Mouse (Mus musculus) cerebellum, adult (tissue): ENCODE measurements around the gene Srrm3.

Experiments
- ATAC-seq: cut with Nextera tagmentation; 2 replicates; pipeline ENCODE4 v1.9.2; 2017; ENCODE audit warnings: mild to moderate bottlenecking, moderate library complexity, mixed read lengths; ENCODE audit not compliant: insufficient number of reproducible peaks, low FRiP score, low TSS enrichment

Gene Srrm3

GRCm38 (mm10) chr5:135900701-135901100 lies 94.0 kb downstream of the Srrm3 start:
- ATAC-seq = no peak

DNA sequence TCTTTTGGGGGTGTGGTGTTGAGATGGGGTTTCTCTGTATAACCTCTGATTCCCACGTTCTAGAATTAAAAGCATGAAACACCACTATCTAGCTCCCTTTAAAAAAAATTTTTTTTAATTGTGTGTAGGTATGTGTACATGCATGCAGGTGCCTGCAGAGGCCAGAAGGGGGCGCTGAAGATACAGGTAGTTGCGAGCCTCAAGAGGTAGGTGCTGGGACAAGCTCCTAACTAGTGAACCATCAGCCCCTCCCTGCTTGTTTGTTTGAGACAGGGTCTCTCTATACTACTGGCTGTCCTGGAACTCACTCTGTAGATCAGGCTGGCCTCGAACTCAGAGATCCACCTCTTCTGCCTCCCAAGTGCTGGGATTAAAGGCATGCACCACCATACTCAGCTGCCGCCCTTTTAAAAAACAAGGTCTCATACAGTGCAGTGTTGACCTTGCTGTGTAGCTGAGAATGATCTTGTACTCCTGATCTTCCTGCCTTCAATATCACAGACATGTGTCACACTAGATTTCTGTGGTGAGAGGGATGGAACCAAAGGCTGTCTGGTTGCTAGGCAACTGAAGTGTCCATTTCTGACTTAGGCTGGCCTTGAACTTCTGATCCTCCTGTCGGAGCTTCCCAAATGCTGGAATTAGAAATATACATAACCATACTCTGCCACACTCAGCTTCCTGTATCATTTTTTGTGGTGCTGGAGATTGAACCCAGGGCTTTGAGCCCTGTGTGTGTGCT lies 94.8 kb downstream of the Srrm3 start:
- ATAC-seq = no peak

GRCm38 (mm10) chr5:135903058-135903457 lies 96.4 kb downstream of the Srrm3 start:
- ATAC-seq = no peak

- ATAC-seq = peak; percentile 97
These were observed 97.0 kb downstream of the Srrm3 start for GRCm38 (mm10) chr5:135903551-135904151.

DNA sequence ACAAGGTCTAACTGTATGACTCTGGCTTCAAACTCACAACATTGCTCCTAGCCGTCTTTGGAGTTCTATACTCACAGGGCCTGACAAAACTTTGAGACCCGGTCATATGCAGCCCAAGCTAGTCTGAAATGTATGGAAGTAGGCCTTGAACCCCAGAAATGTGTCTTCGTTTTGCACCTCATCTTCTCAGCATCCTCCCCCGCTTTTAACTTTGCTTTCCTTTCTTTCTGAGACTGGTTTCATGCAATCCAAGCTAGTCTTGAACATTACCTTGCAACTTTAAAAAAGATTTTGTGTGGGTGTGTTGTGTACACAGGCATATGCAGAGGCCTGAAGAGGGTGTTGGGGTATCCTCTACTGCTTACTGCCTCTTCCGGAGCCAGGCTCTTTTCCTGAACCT lies 97.6 kb downstream of the Srrm3 start:
- ATAC-seq = no peak

- no peak for ATAC-seq
These were observed 98.9 kb downstream of the Srrm3 start for GRCm38 (mm10) chr5:135905320-135906225.

- no peak for ATAC-seq
These were observed 100.2 kb downstream of the Srrm3 start for GRCm38 (mm10) chr5:135906846-135907245.

DNA sequence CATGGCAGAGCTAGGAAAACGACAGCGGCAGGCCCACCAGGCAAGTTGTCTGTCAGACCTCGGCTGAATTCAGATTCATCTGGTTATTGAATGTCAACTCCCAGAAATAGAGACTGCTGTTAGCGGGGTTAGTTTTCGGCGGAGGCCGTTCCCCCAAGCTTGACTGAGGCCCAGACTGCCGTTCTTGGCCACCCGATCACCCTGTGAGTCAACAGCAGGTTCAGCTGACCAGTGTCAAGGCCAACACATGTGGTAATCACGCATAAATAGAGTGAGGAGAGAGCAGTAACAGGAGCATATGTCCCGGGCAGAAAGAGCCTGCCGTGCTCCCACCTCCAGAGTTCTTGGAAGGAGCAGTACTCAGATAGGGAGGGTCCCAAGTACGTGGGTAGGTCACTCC lies 100.6 kb downstream of the Srrm3 start:
- ATAC-seq = no peak

DNA sequence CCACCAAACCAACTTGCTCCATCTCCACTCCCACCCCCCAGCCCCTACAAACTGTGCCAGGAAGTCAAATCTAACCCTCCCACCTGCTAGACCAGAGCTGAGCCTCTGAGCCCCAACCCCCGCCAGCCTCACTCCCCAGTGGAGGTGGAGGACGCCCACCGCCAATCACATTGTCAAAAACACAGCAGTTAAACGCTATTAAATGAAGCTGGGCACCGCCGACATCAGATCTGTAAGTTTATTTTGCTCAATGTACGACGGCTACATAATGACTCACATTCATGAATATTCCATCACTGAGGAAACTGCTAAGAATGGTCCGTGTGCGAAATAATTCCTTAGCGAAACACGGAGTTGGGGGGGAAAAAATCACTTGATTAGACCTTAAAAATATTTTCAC lies 101.5 kb downstream of the Srrm3 start:
- ATAC-seq = no peak

DNA sequence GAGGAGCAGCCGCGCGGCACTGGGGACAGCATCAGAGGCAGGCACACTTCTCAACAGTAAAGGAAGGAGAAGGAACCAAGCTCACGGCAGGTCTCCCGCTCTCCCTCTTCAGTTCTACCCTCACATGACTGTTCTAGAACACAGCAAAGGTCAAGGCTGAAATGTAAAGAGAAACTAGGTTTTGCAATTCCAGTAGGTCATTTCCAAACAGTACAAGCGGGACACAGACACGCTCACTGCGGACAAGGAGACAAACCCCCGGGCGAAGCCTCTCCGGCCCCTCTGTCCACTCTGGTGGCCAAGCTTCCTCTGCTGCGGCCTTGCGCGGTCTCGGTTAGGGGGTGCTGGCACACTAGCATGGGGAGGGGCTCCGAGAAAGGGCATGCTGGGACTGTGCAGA lies 102.3 kb downstream of the Srrm3 start:
- ATAC-seq = no peak

DNA sequence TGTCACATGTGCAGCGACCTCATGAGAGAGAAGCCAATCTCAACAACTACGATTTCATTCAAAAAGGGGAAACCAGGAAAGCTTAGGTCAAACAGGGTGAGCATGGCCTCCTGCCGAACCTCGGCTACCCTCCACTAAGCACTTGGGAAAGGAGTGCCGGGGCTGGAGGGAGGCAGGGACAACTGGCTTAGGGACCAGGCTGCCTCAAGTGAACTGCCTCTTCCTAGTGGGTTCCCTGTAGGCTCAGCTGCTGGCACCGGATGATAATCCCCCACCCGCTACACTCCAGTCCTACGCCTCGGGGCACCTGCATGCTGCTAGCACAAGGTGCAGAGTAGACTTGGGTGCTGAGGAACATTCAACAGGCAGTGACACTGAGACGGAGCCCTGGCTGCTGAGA lies 103.0 kb downstream of the Srrm3 start:
- no peak for ATAC-seq

DNA sequence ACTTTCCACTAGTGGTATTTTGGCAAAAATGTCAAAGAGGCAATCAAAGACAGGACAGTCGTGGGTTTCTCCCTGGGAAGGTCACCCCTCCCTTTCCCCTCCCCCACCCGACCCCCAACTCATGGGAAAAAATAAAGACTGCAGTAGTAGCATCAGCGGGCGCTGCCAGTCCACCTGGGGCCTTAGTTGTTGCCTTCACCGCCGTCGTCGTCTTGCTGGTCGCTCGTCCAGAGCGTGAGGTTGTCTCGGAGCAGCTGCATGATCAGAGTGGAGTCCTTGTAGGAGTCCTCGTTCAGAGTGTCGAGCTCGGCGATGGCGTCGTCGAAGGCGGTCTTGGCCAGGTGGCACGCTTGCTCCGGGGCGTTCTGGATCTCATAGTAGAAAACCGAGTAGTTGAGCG lies 104.1 kb downstream of the Srrm3 start:
- ATAC-seq = no peak

DNA sequence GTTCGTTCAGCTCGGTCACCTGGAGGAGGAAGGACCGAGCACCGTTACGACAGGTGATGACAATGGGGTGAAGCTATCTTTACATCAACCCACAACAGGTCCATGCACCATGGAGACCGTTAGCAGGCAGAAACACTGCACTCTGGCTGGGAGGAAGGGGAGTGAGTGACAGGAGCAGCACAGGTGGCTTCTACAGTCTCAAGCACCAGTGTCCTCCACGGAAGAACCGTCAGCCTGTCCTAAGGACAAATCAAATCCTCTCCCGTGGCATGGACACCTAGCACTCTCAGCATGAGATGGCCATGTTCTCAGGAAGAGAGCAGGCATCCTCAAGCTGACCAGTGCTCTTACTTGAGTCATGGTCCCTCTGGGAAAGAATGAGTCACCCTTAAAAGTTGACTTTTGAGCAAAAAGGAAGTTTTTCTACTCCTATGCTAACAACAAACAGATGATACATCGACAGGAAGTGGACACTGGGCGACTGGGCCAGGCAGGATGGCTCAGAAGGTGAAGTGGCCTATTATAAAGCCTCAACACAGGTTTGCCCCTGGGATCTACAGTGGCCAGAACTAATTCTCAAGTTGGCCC lies 105.0 kb downstream of the Srrm3 start:
- no peak for ATAC-seq

- ATAC-seq = no peak
These were observed 106.5 kb downstream of the Srrm3 start for GRCm38 (mm10) chr5:135913201-135913600.

GRCm38 (mm10) chr5:135914156-135914555 lies 107.5 kb downstream of the Srrm3 start:
- ATAC-seq = peak; percentile 54; the same call in 1 of the 2 replicates

- no peak for ATAC-seq
These were observed 109.4 kb downstream of the Srrm3 start for GRCm38 (mm10) chr5:135916051-135916565.

DNA sequence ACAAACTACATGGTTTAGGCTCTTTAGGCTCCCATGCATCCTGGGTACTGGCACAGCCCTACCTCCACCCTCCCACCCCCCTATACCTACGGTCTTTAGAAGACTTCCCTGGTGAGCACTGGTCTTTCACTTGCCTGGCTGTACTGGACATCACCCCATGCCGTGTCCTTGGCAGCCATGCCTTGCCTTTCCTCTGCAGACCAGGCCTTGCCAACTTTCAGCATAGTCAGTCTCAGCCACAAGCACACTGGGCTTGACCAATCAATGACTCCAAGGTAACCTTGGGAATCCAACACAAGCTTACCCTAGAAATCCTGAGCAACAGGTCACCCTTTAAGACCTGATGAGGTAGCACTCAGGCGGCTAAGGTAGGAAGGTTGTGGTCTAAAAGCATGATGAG lies 109.9 kb downstream of the Srrm3 start:
- 0 out of 2 replicates have a peak, but pooled peaks have one; percentile 51 for ATAC-seq

- no peak for ATAC-seq
These were observed 110.8 kb downstream of the Srrm3 start for GRCm38 (mm10) chr5:135917327-135918058.

DNA sequence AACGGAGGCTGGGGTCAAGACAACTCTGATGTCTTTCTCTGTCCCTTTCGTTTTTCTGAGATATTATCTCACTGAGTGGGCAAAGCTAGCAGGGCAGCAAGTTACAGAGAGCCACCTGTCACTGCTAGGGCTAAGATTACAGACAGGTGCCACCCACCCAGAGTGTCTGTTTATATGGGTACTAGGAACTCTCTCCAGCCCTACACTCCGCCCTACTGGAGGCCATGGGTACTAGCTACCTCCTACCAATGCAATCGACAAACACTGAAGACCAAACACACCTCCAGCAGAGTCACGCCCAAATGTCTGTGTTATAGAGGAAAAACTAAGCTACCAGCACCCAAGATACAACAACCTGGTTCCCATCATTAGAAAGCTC lies 111.4 kb downstream of the Srrm3 start:
- ATAC-seq = no peak

- no peak for ATAC-seq
These were observed 111.9 kb downstream of the Srrm3 start for GRCm38 (mm10) chr5:135918593-135918992.
